Mouse (Mus musculus) cerebellum, adult 2 months (tissue): ENCODE measurements around the gene Rpl4. TPM values are rescaled to one million over a fixed set of nuclear protein-coding genes. Genes with fewer than 3 reads are reported as not detected.
A peak's percentile ranks its signal among the peaks of the same experiment; 100 is the strongest.
"Not testable (repeated sequence)": the region's sequence is repeated elsewhere in the genome, so short reads cannot be mapped to it uniquely, and the experiment has no call there.

ENCODE experiments used
- DNase-seq, 2 experiments: peaks; one replicate each; pipeline ENCODE4 v3.0.0; 2021
- H3K27ac ChIP-seq: fragments of 200-500 bp; 2 replicates; pipeline ENCODE4 v1.5.1; 2012; ENCODE audit warnings: low read length, control low read depth, inconsistent platforms; ENCODE audit not compliant: insufficient read depth
- H3K27me3 ChIP-seq: fragments of 200-500 bp; 2 replicates; pipeline ENCODE4 v1.6.1; 2012; ENCODE audit warnings: inconsistent platforms, mild to moderate bottlenecking, low read length, moderate library complexity; ENCODE audit not compliant: control insufficient read depth, insufficient read depth
- H3K4me1 ChIP-seq: fragments of 200-500 bp; 2 replicates; pipeline ENCODE4 v1.6.1; 2011; ENCODE audit warnings: low read length; ENCODE audit not compliant: control insufficient read depth, insufficient read depth
- H3K4me3 ChIP-seq: fragments of 200-500 bp; replicated peaks from 2 replicates; pipeline ENCODE3; 2011; ENCODE audit warnings: mild to moderate bottlenecking, low read depth, low read length, control low read depth; ENCODE audit not compliant: insufficient read depth
- CTCF ChIP-seq: fragments of 200-500 bp; IDR thresholded peaks from 2 replicates; pipeline ENCODE4 v1.5.1; 2011; ENCODE audit warnings: low read depth, mild to moderate bottlenecking, control low read depth, low read length, moderate library complexity, borderline replicate concordance; ENCODE audit not compliant: insufficient read depth
- POLR2A ChIP-seq: fragments of 200-500 bp; IDR thresholded peaks from 2 replicates; pipeline ENCODE4 v1.6.1; 2011; ENCODE audit warnings: low read length, control low read depth, borderline replicate concordance; ENCODE audit not compliant: insufficient read depth
- WGBS: fragments of 180-500 bp; shearing (Covaris S2); methylation state at CpG from one replicate; pipeline ENCODE4 v1.1.7; 2018; 5-methylcytosine and 5-hydroxymethylcytosine counted together
- polyA plus RNA-seq: library from polyadenylated mRNA; depleted of rRNA; stranded (reverse); fragments of >200 nt; gene quantifications from 2 replicates; pipeline ENCODE4 v1.2.3, GENCODE M21; 2012; rRNA removed

Gene Rpl4
- polyA plus RNA-seq, result 448 and 489 TPM in 2 replicates

GRCm38 (mm10) chr9:64172816-64173665, at the start of gene Rpl4, which contains the start of gene Zwilch:
TSS of gene Rpl4 (plus strand) at chr9:64173375.
TSS of gene Zwilch (minus strand) at chr9:64173104.
- peak; percentile 77 to 84 for DNase-seq
- no peaks in the 10 kb centered on the region for H3K27me3 ChIP-seq
- peak within 1 kb of the TSS; percentile 24; the same call in 1 of the 2 replicates for H3K27ac ChIP-seq
- WGBS, result under 1% methylated on average over 42 of the region's 42 CpGs
- peaks cover 4% of the 10 kb centered on the region; the same call in 1 of the 2 replicates for H3K4me1 ChIP-seq
- peak; percentile 98 for TF ChIP-seq POLR2A
- TF ChIP-seq CTCF, result no peak
- peak within 1 kb of the TSS; percentile 100 for H3K4me3 ChIP-seq

- 67% methylated on average over 3 of the region's 3 CpGs for WGBS
- H3K4me1 ChIP-seq, H3K4me3 ChIP-seq, H3K27ac ChIP-seq, DNase-seq, H3K27me3 ChIP-seq: not testable (repeated sequence)
Observed at GRCm38 (mm10) chr9:64124846-64125245, 48.3 kb upstream of the Rpl4 start.

GRCm38 (mm10) chr9:64125307-64125706, 47.9 kb upstream of the Rpl4 start:
- H3K27me3 ChIP-seq, result no peaks in the 10 kb centered on the region; the same call in 1 of the 2 replicates
- H3K27ac ChIP-seq, result no peak overlapping the region
- H3K4me1 ChIP-seq, result no peaks in the 10 kb centered on the region
- 32% methylated on average over 3 of the region's 3 CpGs for WGBS
- TF ChIP-seq CTCF (no peak), POLR2A (no peak)
- H3K4me3 ChIP-seq, result no peak overlapping the region
- DNase-seq, result no peak

GRCm38 (mm10) chr9:64126121-64126520, 47.1 kb upstream of the Rpl4 start:
- WGBS, result 44% methylated on average over 12 of the region's 12 CpGs
- TF ChIP-seq CTCF, result no peak
- no peak for TF ChIP-seq POLR2A
- Histone ChIP-seq H3K27me3 (no peaks in the 10 kb centered on the region; the same call in 1 of the 2 replicates), H3K4me1 (no peaks in the 10 kb centered on the region), H3K4me3 (no peak overlapping the region), H3K27ac (no peak overlapping the region)
- no peak for DNase-seq

GRCm38 (mm10) chr9:64131623-64132022, 41.6 kb upstream of the Rpl4 start:
- Histone ChIP-seq H3K27ac (no peak overlapping the region), H3K27me3 (no peaks in the 10 kb centered on the region), H3K4me3 (no peak overlapping the region), H3K4me1 (no peaks in the 10 kb centered on the region)
- no peak for TF ChIP-seq CTCF
- no peak for TF ChIP-seq POLR2A
- 70% methylated on average over 6 of the region's 6 CpGs for WGBS
- DNase-seq, result no peak

GRCm38 (mm10) chr9:64138896-64139295, 34.3 kb upstream of the Rpl4 start:
- peak; percentile 21 to 40 for DNase-seq
- H3K27ac ChIP-seq, H3K27me3 ChIP-seq, H3K4me3 ChIP-seq, H3K4me1 ChIP-seq: not testable (repeated sequence)
- peak; percentile 51; the same call in 1 of the 2 replicates for TF ChIP-seq CTCF
- 2% methylated on average over 6 of the region's 6 CpGs for WGBS

GRCm38 (mm10) chr9:64139879-64140278, 33.3 kb upstream of the Rpl4 start:
- Histone ChIP-seq H3K27ac (no peak overlapping the region), H3K4me1 (no peaks in the 10 kb centered on the region), H3K4me3 (no peak overlapping the region), H3K27me3 (no peaks in the 10 kb centered on the region)
- TF ChIP-seq CTCF (no peak), POLR2A (no peak)
- 93% methylated on average over 9 of the region's 9 CpGs for WGBS
- DNase-seq, result no peak

- H3K4me3 ChIP-seq, result no peak overlapping the region
- TF ChIP-seq POLR2A (no peak), CTCF (no peak)
- 89% methylated on average over 1 of the region's 1 CpGs for WGBS
- no peaks in the 10 kb centered on the region for H3K27me3 ChIP-seq
- no peak overlapping the region for H3K27ac ChIP-seq
- DNase-seq, result no peak
- no peaks in the 10 kb centered on the region for H3K4me1 ChIP-seq
Observed at GRCm38 (mm10) chr9:64156641-64157040, 16.5 kb upstream of the Rpl4 start.
